Mouse (Mus musculus): ENCODE measurements around the gene Srrm1.
"Not testable (repeated sequence)": the region's sequence is repeated elsewhere in the genome, so short reads cannot be mapped to it uniquely, and the experiment has no call there.

Srrm1 gene

DNA sequence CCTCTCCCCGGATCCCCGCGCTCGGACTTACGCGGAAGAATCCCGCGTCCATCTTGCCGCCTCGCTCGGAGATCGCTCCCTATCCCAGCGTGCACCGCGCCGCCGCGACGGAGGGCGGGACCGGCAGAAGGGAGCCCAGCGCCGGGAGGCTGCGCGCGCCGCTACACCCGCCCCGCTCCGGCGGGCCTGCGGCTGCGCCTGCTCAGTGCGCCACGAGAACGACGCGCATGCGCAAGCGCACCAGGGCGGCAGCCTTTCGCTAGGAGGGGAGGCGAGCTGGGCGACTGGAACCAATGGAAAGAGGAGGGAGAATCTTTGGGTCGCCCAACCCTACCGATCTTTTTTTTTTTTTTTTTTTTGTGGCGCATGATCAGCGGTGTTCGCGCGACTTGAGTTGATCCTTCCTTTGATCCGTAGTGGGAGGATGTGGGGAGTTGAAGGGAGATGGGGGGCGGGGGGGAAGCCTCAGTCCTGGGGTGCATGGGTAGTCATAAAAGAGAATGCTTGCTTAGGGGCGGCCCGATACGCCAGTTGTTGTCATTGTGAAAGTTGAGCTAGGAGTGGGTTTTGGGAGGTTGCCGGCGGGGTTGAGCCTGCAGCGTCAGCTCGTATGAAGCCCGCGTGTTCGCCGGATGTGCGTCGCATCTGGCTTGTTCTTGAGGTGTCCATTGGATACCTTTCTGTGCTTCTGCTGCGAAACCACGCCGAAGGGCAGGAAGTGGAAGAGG is at the start of gene Srrm1:
Srrm1 (minus strand) TSS at position 256 of the 728 bp plus-strand sequence.
- DNase-seq: peak; percentile 99 to 100

DNA sequence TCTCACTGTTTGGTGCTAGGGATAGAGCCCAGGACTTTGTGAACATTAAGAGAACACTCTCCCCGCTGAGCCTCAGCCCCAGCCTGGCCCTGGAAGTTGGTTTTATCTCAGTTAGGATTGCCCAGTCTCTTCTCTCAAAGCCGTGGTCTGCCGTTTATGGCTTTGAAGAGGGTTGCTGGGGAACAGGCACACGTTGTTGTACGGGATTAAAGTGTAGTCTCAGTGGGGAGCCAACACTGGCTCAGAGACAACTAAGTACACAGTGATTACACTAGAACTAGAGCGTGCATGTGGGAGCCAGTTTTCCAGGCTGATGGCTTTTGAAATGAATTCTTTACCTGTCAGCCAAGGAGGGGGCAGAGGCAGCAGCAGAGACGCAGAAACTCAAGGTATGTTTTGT is 48.8 kb upstream of the Srrm1 start:
- DNase-seq: no peak

DNA sequence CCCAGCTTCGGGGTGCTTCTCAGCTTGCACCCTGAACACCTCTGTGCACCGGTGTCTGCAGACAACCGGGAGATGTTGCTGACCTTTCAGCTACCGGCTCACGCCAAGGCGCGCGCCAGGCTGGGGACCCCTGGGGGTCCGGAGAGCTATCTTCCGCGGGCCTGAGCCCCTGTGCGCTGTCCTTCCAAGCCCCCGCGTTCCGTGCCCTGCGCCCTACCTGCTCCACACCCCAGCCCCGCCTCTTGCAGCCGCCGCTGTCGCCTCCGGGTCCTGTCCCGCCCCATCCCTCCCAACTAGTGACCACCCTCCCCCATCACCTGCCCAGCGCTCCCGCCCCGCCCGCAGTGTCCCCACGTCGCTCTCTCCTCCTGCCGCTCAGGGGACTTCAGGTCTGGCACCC is 44.9 kb upstream of the Srrm1 start, which contains the start of gene Ncmap:
Ncmap (minus strand) TSS at position 237 of the 400 bp plus-strand sequence.
- DNase-seq: no peak

DNA sequence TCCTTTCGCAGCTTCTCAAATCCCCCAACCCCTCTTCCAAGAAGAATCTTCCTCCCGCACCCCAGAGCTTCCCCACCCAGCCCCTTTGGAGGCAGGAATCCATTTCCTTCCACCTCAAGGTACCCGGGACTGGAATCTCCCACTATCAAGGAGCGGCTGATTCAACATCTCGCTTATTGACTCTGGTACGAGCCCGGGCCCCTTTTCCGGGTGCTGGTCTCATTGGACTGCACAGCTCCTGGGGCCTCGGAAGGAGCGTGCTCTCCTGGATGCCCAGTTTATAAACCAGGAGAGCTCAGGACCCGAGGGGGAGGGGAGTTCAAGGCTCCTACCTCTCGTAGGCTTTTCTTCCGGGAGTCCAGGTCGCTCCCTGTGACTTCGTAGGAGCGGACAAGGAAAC is 44.4 kb upstream of the Srrm1 start:
- DNase-seq: no peak

DNA sequence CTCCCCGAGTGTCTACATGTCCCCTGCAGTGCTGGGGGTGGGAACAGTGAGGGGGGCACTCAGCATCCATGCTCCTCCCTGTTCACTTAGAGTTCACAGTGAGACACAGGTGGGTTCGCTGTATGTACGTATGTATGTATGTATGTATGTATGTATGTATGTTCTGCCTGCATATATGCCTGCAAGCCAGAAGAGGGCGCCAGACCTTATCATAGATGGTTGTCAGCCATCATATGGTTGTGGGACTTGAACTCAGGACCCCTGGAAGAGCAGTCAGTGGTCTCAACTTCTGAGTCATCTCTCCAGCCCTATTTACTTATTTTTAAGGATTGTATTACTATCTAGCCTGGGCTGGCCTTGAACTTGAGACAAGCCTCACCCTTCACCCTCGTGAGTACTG is 43.2 kb upstream of the Srrm1 start:
- DNase-seq: no peak

DNA sequence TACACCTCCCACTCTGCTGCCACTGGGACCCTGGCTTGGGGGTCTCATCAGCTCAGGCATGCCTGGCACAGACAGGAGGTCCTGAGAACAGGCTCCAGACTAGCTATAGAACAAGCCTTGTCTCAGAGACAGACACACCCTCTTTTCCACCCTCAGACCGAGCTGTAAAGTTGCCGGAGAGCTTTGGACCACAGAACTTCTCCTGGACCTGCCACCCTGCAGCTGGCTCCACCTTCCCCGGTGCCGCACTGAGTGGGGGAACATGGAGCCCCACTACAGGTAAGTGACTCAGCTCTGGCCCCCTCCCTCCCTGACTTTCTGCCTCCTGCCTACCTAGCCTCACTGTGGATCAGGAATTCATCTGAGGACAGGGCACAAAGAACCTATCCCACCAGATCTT is 42.3 kb upstream of the Srrm1 start:
- no peak for DNase-seq

DNA sequence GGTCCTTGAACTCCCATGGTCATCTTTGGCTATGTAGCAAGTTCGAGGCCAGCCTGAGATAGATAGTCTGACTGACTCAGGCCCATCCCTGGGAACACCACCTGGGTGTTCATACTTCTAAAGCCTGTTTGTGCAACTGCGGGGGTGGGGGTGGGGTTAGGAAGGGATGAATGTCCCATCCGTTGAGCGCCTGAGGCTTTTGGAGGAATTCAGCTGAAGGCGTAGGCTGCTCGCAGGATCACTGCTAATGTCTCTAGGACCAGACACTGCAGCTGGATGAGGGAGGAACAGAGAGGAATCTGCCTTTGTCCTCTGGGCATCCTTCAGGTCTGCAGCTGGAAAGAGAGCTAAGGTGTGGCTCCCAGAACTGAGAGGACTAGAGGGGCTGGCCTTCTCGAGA is 41.5 kb upstream of the Srrm1 start:
- no peak for DNase-seq

DNA sequence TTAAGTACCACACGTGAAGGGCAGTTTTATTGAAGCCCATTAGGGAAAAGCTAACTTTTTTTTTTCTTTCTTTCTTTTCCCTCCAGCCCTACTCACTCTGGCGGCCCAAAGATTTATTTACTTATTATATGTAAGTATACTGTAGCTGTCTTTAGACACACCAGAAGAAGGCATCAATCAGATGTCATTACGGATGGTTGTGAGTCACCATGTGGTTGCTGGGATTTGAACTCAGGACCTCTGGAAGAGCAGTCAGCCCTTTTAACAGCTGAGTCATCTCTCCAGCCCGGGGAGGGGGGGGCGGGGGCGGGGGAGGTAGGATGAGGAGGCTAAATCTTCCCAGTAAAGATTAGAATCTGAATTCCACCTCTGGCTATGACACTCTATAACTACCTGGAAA is 40.3 kb upstream of the Srrm1 start:
- DNase-seq: no peak

DNA sequence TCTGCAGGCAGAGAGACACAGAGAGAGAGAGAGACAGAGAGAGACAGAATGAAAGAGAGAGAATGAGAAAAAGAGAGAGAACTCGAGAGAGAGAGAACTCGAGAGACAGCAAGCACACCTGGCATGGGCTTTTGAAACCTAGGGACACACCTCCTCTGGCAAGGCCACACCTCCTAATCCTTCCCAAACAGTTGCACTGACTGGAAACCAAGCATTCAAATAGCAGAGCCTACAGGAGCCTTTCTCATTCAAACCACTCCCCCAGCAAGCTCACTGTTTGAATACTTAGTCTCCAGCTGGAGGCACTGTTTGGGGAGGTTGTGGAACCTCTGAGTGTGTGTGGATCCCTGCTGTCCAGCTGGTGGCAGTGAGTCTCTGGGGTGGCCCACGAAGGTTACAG is 39.7 kb upstream of the Srrm1 start:
- no peak for DNase-seq

DNA sequence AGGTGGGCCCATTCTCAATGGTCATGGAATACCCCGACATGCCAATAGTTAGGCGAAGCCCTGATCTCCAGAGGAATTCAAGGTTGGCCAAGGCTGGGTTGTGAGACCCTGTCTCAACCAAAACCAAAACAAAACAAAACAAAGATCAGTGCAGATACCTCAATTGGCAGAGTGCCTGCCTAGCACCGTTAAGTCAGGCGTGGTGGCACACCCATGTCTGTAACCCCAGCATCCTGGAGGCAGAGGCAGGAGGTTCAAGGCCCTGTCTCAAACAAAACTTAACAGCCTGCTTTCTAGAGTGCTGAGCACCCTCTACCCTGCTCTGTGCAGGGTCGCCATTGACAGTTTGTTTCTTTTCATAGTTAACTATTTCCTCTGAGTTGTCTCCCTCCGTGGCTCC is 37.9 kb upstream of the Srrm1 start:
- no peak for DNase-seq

DNA sequence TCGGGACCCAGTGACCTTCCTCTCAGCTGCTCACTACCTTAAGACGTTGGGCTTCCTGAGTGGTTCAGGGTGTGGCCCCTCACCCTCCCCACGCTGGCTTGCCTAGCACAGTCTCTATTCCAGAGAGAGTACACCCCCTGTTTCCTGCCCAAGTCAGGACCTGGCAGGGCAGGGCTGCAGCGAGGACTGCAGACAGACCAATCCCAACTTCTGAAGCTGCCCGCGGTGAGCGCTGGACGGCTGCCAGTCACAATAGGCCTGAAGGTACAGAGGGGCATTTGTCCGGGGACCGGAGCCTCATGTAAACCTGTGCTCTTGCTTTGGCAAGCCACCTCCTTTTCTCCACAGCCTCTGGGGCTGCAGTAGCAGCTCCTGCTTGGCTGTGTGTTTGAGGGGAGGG is 32.5 kb upstream of the Srrm1 start:
- peak; percentile 39 to 56 for DNase-seq

DNA sequence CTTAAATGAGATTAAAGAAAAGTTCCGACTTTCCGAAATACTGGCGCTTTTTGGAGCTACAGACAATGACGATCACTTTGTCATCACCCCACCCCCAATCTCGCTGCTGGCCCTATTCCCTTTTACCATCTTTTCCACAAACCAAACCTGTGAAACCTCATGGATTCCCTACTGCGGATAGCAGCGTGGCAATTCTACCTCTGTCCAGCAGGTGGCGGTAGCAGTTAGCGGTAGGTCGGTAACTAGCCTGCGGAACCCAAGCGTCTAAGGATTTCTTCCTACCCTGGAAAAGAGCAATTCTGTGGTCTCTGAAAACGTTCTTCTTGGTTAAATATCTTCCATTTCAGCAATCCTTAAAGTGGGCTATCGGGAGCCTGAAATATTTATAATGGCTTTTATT is 29.2 kb upstream of the Srrm1 start:
- peak; percentile 88 to 91 for DNase-seq

DNA sequence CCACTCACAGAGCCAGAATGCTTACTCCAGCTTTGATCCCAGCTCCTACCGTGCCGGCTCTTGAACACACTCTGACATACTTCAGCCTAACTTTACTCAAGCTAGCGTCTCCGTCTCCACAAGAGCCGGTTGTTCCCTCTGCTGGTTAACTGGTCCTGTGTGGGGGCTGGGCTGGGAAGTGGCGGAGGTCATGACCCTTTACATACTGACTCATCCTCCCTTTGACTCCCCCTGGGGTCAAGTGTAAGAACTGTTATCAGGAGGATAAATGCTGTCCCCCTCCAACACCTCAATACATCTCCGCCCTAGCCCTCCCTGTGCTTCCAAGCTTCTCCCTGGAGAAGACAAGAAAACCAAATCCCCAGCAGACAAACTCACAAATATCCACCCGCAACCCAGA is 28.2 kb upstream of the Srrm1 start:
- DNase-seq: no peak

DNA sequence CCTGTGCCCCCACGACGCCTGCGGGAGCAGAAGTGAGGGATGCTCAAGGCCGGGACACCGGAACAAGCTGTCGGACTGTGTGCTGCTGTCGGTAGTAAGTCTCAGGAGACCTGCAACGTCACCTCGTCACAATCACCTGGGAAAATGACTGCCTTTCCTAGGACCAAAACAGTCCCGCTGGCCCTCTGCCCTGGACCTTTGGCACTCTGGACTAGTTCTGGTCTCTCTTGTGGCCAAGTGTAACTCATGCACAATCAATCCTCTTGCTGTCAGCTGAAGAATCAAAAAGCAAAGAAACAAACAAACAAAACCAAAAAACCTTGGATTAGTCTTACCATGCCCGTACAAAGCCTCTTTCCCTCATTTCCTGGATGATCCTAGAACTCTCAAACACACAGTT is 24.1 kb upstream of the Srrm1 start:
- no peak for DNase-seq

DNA sequence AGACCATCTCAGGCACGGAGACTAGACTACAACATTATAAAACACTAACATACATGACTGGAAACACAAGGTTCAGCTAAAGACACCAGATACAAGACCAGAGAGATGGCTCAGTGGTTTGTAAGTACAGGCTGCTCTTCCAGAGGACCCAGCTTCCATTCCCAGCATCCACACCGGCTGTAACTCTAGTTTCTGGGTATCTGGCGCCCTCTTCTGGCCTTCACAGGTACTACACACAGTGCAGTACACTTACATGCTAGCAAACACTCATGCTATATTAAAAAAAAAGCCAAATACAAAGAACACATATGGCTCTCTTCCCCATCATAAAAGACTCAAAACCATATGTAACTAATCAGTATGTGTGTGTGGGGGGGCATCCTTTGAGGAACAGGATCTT is 22.3 kb upstream of the Srrm1 start:
- DNase-seq: no peak

DNA sequence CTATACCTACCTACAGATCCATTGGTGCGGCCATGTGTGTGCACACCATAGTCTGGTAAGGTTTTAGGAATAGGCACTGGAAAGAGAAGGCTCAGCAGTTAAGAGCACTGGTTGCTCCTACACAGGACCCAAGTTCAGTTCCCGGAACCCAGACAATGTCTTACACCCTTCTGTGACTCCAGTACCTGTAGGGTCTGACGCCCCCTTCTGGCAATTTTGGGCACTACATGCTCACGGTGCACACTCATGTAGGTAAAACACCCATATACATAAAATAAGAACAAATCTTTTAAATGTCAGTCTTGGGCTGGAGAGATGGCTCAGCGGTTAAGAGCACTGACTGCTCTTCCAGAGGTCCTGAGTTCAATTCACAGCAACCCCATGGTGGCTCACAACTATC is 20.2 kb upstream of the Srrm1 start:
- no peak for DNase-seq

DNA sequence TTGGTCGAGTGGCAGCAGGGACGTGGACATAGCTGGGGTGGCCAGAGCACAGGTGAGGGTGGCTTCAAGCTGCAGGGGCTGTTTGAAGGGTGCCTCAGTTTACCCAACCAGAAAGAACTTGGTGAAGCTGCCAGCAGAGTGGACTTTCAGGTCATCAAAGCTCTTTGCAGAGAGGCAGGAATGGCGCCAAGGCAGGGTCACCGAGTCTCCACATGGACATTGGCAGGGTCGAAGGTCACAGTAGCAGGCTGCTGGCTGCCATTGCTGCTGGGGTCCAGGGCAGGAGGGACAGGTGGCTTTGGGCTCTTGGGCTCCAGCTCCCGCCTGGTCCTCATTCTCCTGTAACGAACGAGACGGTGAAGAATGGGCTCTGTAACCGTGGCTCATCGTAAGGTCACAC is 17.3 kb upstream of the Srrm1 start:
- DNase-seq: no peak

DNA sequence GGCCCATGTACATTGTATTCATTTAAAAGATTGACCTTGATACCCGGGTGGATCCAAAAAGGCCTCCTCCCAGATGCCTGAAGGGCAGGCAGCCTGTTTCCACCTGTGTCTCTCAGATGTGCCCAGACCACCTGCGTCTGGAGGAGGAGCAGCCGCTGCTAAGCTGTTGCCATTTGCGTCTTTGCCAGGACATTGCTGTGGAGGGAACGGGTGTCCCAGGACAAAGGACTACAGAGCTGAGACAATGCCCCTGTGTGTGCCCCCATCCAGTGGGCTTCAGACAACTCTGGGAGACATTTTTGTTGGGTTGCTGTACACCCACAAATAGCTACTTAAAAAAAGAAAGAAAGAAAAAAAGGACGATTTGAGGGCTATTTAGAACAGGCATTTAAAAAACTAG is 9.7 kb upstream of the Srrm1 start:
- peak; percentile 21 to 32 for DNase-seq

DNA sequence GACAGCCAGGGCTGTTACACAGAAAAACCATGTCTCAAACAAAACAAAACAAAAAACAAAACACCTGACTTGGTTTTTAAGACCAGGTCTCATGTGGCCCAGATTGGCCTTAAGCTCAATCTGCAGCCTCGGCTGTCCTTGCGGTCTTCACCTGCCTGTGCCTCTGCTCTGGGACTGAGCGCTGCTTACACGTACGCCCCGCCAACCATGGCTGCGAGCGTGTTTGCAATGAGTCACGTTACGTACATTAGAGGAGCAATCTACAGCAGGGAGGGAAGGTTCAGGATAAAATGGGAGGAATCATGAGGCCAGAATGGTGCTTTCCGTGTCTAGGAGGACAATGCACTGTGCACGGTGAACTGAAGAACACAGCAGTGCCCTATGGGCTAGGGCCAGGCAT is 8.6 kb upstream of the Srrm1 start:
- no peak for DNase-seq

DNA sequence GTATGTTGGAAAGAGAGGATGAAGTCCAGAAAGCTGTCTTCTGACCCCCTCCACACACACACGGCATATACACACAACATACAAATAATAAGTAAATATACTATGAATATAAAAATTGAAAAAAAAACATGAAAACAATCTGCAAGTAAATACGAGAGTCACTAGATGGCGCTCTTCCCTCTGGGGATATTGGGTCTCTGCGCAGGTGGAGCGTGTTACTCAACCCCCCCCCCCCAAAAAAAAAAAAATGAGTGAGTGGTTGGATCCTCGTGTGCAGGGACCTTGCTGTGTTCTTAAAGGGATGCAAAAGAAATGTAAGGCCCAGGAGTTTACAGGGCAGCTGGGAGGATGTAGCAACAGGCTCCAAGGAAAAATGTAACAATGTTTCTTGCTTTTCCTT is 5.6 kb upstream of the Srrm1 start:
- DNase-seq: peak; percentile 57 to 75

DNA sequence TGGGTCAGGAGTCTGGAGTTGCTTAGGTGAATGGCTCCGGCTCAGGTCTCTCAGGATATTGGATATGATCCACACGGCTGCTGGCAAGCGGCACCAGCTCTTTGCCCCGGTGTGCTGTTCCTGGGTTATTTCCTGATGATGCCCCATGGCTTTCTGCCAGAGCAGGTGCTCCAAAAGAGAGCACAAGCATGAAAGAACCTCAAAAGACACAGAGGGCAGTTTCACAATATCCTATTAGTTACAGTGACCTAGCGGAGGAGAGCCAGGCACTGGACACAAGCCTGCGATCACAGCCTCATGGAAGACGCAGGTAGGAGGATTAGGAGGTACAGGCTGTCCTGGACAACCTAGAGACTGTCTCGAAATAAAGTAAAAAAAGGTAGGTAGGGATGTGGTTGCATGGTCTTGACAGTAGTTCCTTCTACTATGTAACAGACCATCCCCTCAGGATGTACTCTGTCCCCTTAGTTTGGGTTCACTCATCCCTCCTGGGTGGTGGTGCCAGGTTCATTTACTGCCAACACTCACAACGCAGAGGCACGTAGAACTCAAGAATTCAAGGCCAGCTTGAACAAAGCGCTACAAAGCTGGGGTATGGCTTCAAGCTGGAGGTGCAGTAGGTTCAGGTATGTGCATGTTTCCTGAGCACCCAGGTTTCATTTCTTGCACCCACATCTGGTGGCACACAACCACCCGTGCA is 4.2 kb upstream of the Srrm1 start:
- no peak for DNase-seq

DNA sequence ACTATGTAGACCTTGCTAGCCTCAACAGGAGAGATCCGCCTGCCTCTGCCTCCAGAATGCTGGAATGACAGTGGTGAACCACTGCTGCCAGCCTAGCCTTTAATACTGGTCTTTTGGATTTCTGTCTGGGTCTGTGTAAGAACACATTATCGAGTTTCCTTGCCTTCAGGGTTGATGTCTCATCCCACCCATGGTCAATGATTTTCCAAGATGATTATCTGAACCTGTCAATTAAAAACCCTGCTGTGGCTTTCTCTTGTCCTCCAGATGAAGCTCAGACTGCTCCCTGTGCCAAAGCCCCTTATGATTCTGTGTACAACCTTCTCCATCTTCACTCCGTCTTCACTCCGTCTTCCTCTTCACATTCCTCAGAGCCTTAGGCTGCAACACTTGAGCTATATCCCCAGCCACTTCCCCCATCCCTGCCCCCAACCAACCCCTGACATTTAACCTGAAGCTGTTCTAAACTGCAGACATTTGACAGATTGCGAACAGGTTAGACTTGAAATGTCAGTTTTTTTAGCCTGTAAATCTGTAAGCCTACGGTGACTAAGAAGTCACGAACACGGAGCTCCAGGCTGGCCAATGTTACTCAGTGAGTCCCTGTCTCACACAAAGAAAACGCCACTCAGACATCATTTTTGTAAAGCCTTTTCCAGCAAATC is 2.9 kb upstream of the Srrm1 start:
- DNase-seq: no peak

DNA sequence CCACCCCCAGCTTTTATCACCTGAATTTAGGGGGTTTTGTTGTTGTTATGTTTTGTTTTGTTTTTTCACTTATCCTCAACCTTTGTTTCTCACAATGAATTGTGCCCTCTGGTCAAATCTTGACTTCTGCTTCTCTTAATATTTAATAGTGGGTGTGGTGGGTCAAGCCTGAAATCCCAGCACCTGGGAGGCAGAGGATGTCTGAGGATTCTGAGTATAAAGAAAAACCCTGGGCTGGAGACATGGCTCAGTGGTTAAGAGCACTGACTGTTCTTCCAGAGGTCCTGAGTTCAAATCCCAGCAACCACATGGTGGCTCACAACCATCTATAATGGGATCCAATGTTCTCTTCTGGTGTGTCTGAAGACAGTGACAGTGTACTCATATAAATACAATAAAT is 1.6 kb upstream of the Srrm1 start:
- DNase-seq: not testable (repeated sequence)

DNA sequence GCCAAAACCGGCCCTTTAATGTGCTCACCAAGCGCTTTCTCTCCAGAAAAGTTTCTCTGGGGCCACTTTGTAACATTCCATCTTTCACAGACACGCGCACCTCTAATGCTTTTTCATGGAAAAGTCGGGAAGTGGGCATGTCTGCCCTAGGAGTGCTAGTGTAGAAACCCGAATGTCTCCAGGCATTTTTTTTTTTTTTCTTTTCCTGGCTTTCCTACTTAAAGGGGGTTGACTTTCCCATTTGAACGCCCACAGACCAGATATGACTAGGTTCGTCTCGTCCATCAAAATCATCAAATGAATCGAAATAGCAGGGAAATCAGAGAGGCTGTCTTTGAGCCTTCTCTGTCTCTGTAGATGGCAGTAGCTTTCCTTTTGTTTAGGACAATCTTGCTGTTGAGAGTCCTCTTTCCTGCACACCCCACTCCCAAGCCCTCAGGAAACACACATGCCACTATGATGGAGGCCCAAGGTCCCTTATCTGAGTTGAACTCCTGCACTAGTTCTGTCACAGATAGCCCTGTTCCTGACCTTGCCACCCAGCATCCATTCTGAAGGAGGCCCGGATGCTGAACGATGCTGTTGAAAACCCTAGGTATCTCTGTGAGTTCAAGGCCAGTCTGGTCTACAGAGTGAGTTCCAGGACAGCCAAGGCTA is 801 bp upstream of the Srrm1 start:
- DNase-seq: peak in 1 of 2 experiments; percentile 8

Data from cerebellum, postnatal 10 days (tissue).